Mouse (Mus musculus) T-helper 17 cell (primary cell): Measurements from ENCODE around the gene Srsf4.

Source experiments
- in situ Hi-C, 2 experiments: fragments of 300-600 bp; cut with MboI, MseI; formaldehyde crosslinking; loops; 1 replicate in 1 of 2; 2 replicates in 1 of 2; pipeline ENCODE4 v1.15.1; 2025; ENCODE audit warnings: high pct_unique_total_duplicates in 2 of 2

Srsf4 gene

GRCm38 (mm10) chr4:131949903-131950302 lies 76.5 kb downstream of the Srsf4 start:
- in situ Hi-C loops, result loop anchor here in 1 of 2 experiments (25.0 kb wide), 1 partner anchor 1563 kb away; no protein-coding TSS in a partner anchor

GRCm38 (mm10) chr4:131950657-131951056 lies 77.2 kb downstream of the Srsf4 start:
- in situ Hi-C loops, result loop anchor here in 1 of 2 experiments (25.0 kb wide), 1 partner anchor 1563 kb away; no protein-coding TSS in a partner anchor
